Mouse (Mus musculus) midbrain, postnatal 0 days (tissue): Measurements from ENCODE around the gene Ccng2. TPM values are rescaled to one million over a fixed set of nuclear protein-coding genes. Genes with fewer than 3 reads are reported as not detected.
A peak's percentile ranks its signal among the peaks of the same experiment; 100 is the strongest.

Experiments used
- ATAC-seq: fragments of 200-750 bp; cut with Nextera tagmentation; 2 replicates; pipeline ENCODE4 v1.8.0; 2017; ENCODE audit warnings: moderate number of reproducible peaks, mild to moderate bottlenecking, moderate TSS enrichment, moderate library complexity; ENCODE audit not compliant: low FRiP score
- DNase-seq: peaks from one replicate; pipeline ENCODE4 v3.0.0-alpha.2; 2015; ENCODE audit warnings: low spot score
- H3K27ac ChIP-seq: fragments of 300-500 bp; sonication (generic); 2 replicates; pipeline ENCODE4 v1.5.1; 2014; ENCODE audit warnings: low read depth, mild to moderate bottlenecking, low read length, mixed read lengths
- H3K27me3 ChIP-seq: fragments of 300-500 bp; sonication (generic); 2 replicates; pipeline ENCODE4 v1.6.1; 2014; ENCODE audit warnings: low read length, control low read depth, mixed read lengths; ENCODE audit not compliant: insufficient read depth
- H3K36me3 ChIP-seq: fragments of 300-500 bp; sonication (generic); 2 replicates; pipeline ENCODE4 v1.6.1; 2014; ENCODE audit warnings: low read length, control low read depth, mixed read lengths; ENCODE audit not compliant: insufficient read depth
- H3K4me1 ChIP-seq: fragments of 300-500 bp; sonication (generic); 2 replicates; pipeline ENCODE4 v1.6.1; 2014; ENCODE audit warnings: mild to moderate bottlenecking, control low read depth, antibody characterized with exemption, low read length, mixed read lengths; ENCODE audit not compliant: insufficient read depth
- H3K4me2 ChIP-seq: fragments of 300-500 bp; sonication (generic); 2 replicates; pipeline ENCODE4 v1.6.1; 2014; ENCODE audit warnings: low read depth, mild to moderate bottlenecking, low read length, mixed read lengths; ENCODE audit not compliant: poor library complexity, severe bottlenecking
- H3K4me3 ChIP-seq: fragments of 300-500 bp; sonication (generic); 2 replicates; pipeline ENCODE4 v1.5.1; 2014; ENCODE audit warnings: low read depth, mild to moderate bottlenecking, low read length, moderate library complexity
- H3K9ac ChIP-seq: fragments of 300-500 bp; sonication (generic); replicated peaks from 2 replicates; pipeline ENCODE4 v1.6.1; 2014; ENCODE audit warnings: mild to moderate bottlenecking, low read length, moderate library complexity, mixed read lengths; ENCODE audit not compliant: poor library complexity, severe bottlenecking
- H3K9me3 ChIP-seq: fragments of 300-500 bp; sonication (generic); 2 replicates; pipeline ENCODE4 v1.6.1; 2016; ENCODE audit warnings: low read length, control low read depth
- CTCF ChIP-seq: IDR thresholded peaks from 2 replicates; pipeline ENCODE4 v1.5.1; 2016; ENCODE audit warnings: antibody characterized with exemption, mild to moderate bottlenecking
- WGBS: fragments of 180-500 bp; shearing (Covaris S2); extraction: QIAGEN DNeasy Blood & Tissue Kit; methylation state at CpG from one replicate; pipeline ENCODE4 v1.1.7; 2014; 5-methylcytosine and 5-hydroxymethylcytosine counted together
- polyA plus RNA-seq: library from polyadenylated mRNA; unstranded; fragments of >200 nt; fragmentation: Nextera tagmentation; extraction: Ambion mirVana; gene quantifications from 2 replicates; pipeline ENCODE4 v1.2.1, GENCODE M21; 2015
- total RNA-seq: library from RNA; depleted of rRNA; stranded (reverse); fragments of >200 nt; gene quantifications from 2 replicates; pipeline ENCODE4 v1.2.3, GENCODE M21; 2014; rRNA removed

Ccng2 gene
- total RNA-seq, result 38.2 and 57.8 TPM in 2 replicates
- 23.5 and 23.9 TPM in 2 replicates for polyA plus RNA-seq

GRCm38 (mm10) chr5:93266883-93267704 lies at the start of gene Ccng2:
Gene Ccng2 (plus strand): TSS chr5:93267257.
- ATAC-seq, result peak; percentile 98
- Histone ChIP-seq H3K9me3 (no peaks in the 10 kb centered on the region), H3K27me3 (no peaks in the 10 kb centered on the region), H3K4me1 (peaks cover 3% of the 10 kb centered on the region; the same call in 1 of the 2 replicates), H3K27ac (peak within 1 kb of the TSS; percentile 92), H3K36me3 (peaks cover 5% of the 10 kb centered on the region; the same call in 1 of the 2 replicates), H3K4me2 (peak within 1 kb of the TSS; percentile 63), H3K4me3 (peak within 1 kb of the TSS; percentile 97), H3K9ac (peak within 1 kb of the TSS; percentile 93)
- peak; percentile 99 for DNase-seq
- peak; percentile 44 for TF ChIP-seq CTCF
- under 1% methylated on average over 49 of the region's 54 CpGs for WGBS

- Histone ChIP-seq H3K36me3 (no peaks in the 10 kb centered on the region), H3K27ac (no peak overlapping the region), H3K4me1 (no peaks in the 10 kb centered on the region), H3K9ac (no peak overlapping the region), H3K4me2 (no peak overlapping the region), H3K9me3 (peaks cover 3% of the 10 kb centered on the region; the same call in 1 of the 2 replicates), H3K27me3 (no peaks in the 10 kb centered on the region), H3K4me3 (no peak overlapping the region)
- DNase-seq (no peak), ATAC-seq (no peak)
- WGBS, result 84% methylated on average over 3 of the region's 3 CpGs
- no peak for TF ChIP-seq CTCF
Observed at GRCm38 (mm10) chr5:93218375-93218774, 48.7 kb upstream of the Ccng2 start.

- ATAC-seq (no peak), DNase-seq (peak; percentile 43)
- no peak overlapping the region for H3K4me3 ChIP-seq
- no peak overlapping the region for H3K4me2 ChIP-seq
- no peak overlapping the region for H3K9ac ChIP-seq
- H3K9me3 ChIP-seq, result peaks cover 1% of the 10 kb centered on the region; the same call in 1 of the 2 replicates
- no peaks in the 10 kb centered on the region for H3K4me1 ChIP-seq
- H3K27ac ChIP-seq, result no peak overlapping the region
- WGBS, result 73% methylated on average over 3 of the region's 3 CpGs
- H3K36me3 ChIP-seq, result no peaks in the 10 kb centered on the region
- TF ChIP-seq CTCF, result no peak
- H3K27me3 ChIP-seq, result no peaks in the 10 kb centered on the region
Observed at GRCm38 (mm10) chr5:93221661-93222060, 45.4 kb upstream of the Ccng2 start.

GRCm38 (mm10) chr5:93224549-93224948 lies 42.5 kb upstream of the Ccng2 start:
- Histone ChIP-seq H3K4me3 (no peak overlapping the region), H3K27ac (no peak overlapping the region), H3K4me1 (no peaks in the 10 kb centered on the region), H3K9ac (no peak overlapping the region), H3K27me3 (no peaks in the 10 kb centered on the region), H3K36me3 (no peaks in the 10 kb centered on the region), H3K9me3 (no peaks in the 10 kb centered on the region), H3K4me2 (no peak overlapping the region)
- 94% methylated on average over 2 of the region's 2 CpGs for WGBS
- no peak for ATAC-seq
- no peak for DNase-seq
- TF ChIP-seq CTCF, result no peak

- Histone ChIP-seq H3K27me3 (no peaks in the 10 kb centered on the region), H3K9me3 (no peaks in the 10 kb centered on the region), H3K4me2 (no peak overlapping the region), H3K36me3 (no peaks in the 10 kb centered on the region), H3K27ac (no peak overlapping the region), H3K9ac (no peak overlapping the region), H3K4me3 (no peak overlapping the region), H3K4me1 (no peaks in the 10 kb centered on the region)
- no peak for TF ChIP-seq CTCF
- DNase-seq (no peak), ATAC-seq (no peak)
- WGBS, result 94% methylated on average over 3 of the region's 3 CpGs
Observed at GRCm38 (mm10) chr5:93227157-93227556, 39.9 kb upstream of the Ccng2 start.

- no peak for DNase-seq
- no peak for ATAC-seq
- Histone ChIP-seq H3K9me3 (no peaks in the 10 kb centered on the region), H3K4me3 (no peak overlapping the region), H3K27me3 (no peaks in the 10 kb centered on the region), H3K4me2 (no peak overlapping the region), H3K9ac (no peak overlapping the region), H3K36me3 (no peaks in the 10 kb centered on the region), H3K4me1 (no peaks in the 10 kb centered on the region), H3K27ac (no peak overlapping the region)
- WGBS, result 80% methylated on average over 2 of the region's 2 CpGs
- TF ChIP-seq CTCF, result no peak
Observed at GRCm38 (mm10) chr5:93229527-93229926, 37.5 kb upstream of the Ccng2 start.
